Mouse (Mus musculus) left cerebral cortex, postnatal 4 days (tissue): ENCODE measurements around the gene Arhgap35. TPM values are rescaled to one million over a fixed set of nuclear protein-coding genes. Genes with fewer than 3 reads are reported as not detected.

Experiments used
- DNase-seq: peaks from one replicate; pipeline ENCODE4 v3.0.0-alpha.2; 2022
- intact Hi-C: fragments of 180-260 bp; cut with DNase I; formaldehyde crosslinking; loops from one replicate; pipeline ENCODE4 v1.15.1; 2025
- total RNA-seq, 2 experiments: library from RNA; stranded (reverse); gene quantifications; 2 replicates each; pipeline ENCODE4 v1.2.3; 2021

Arhgap35 gene
- total RNA-seq, 2 experiments from 2014 or later, result 173 to 176 TPM

GRCm38 (mm10) chr7:16537220-16537903 lies 77.4 kb downstream of the Arhgap35 start:
- intact Hi-C loops, result no loop called here
- DNase-seq, result no peak

- DNase-seq, result no peak
- intact Hi-C loops, result no loop called here
Measured at GRCm38 (mm10) chr7:16525995-16526394, 88.8 kb downstream of the Arhgap35 start.

- intact Hi-C loops, result no loop called here
- DNase-seq, result no peak
Measured at GRCm38 (mm10) chr7:16525448-16525847, 89.3 kb downstream of the Arhgap35 start.

- peak; percentile 78 for DNase-seq
- intact Hi-C loops, result no loop called here
Measured at GRCm38 (mm10) chr7:16524308-16524707, 90.5 kb downstream of the Arhgap35 start.

- intact Hi-C loops, result no loop called here
- DNase-seq, result no peak
Measured at GRCm38 (mm10) chr7:16519310-16519709, 95.5 kb downstream of the Arhgap35 start.

GRCm38 (mm10) chr7:16517198-16517597 lies 97.6 kb downstream of the Arhgap35 start:
- no peak for DNase-seq
- intact Hi-C loops, result no loop called here

GRCm38 (mm10) chr7:16507284-16507683 lies 107.5 kb downstream of the Arhgap35 start:
- DNase-seq, result peak; percentile 46
- intact Hi-C loops, result no loop called here

- intact Hi-C loops, result no loop called here
- DNase-seq, result no peak
Measured at GRCm38 (mm10) chr7:16505226-16505593, 109.6 kb downstream of the Arhgap35 start.

- intact Hi-C loops, result no loop called here
Measured at GRCm38 (mm10) chr7:16504573-16505225, 110.1 kb downstream of the Arhgap35 start.

GRCm38 (mm10) chr7:16501571-16501970 lies 113.2 kb downstream of the Arhgap35 start:
- DNase-seq, result no peak
- intact Hi-C loops, result no loop called here

More at GRCm38 (mm10) chr7:16504573-16505225, 110.1 kb downstream of the Arhgap35 start:
- peak; percentile 26 for DNase-seq

GRCm38 (mm10) chr7:16499671-16500104 lies 115.1 kb downstream of the Arhgap35 start:
- DNase-seq, result peak; percentile 19
- intact Hi-C loops, result no loop called here

GRCm38 (mm10) chr7:16496260-16496659 lies 118.5 kb downstream of the Arhgap35 start:
- DNase-seq, result no peak
- intact Hi-C loops, result no loop called here

- intact Hi-C loops, result loop anchor here (5.0 kb wide), 1 partner anchor 124 kb away; no protein-coding TSS in a partner anchor
Measured at GRCm38 (mm10) chr7:16493361-16493760, 121.4 kb downstream of the Arhgap35 start.

GRCm38 (mm10) chr7:16492211-16492610 lies 122.6 kb downstream of the Arhgap35 start:
- intact Hi-C loops, result loop anchor here (5.0 kb wide), 1 partner anchor 125 kb away; no protein-coding TSS in a partner anchor
- DNase-seq, result no peak

More at GRCm38 (mm10) chr7:16493361-16493760, 121.4 kb downstream of the Arhgap35 start:
- peak; percentile 37 for DNase-seq

GRCm38 (mm10) chr7:16491759-16492158 lies 123.0 kb downstream of the Arhgap35 start:
- intact Hi-C loops, result loop anchor here (5.0 kb wide), 1 partner anchor 126 kb away; no protein-coding TSS in a partner anchor
- peak; percentile 66 for DNase-seq

GRCm38 (mm10) chr7:16489948-16490347 lies 124.8 kb downstream of the Arhgap35 start:
- intact Hi-C loops, result loop anchor here (5.0 kb wide), 1 partner anchor 127 kb away; no protein-coding TSS in a partner anchor
- DNase-seq, result peak; percentile 33

- intact Hi-C loops, result no loop called here
- DNase-seq, result no peak
Measured at GRCm38 (mm10) chr7:16488816-16489215, 126.0 kb downstream of the Arhgap35 start.

- intact Hi-C loops, result no loop called here
- no peak for DNase-seq
Measured at GRCm38 (mm10) chr7:16477628-16478027, 137.2 kb downstream of the Arhgap35 start, which contains the start of gene Npas1. Gene Npas1, minus strand, starts transcription at chr7:16477728.

- no peak for DNase-seq
- intact Hi-C loops, result no loop called here
Measured at GRCm38 (mm10) chr7:16476600-16476989, 138.2 kb downstream of the Arhgap35 start.

- intact Hi-C loops, result no loop called here
- no peak for DNase-seq
Measured at GRCm38 (mm10) chr7:16475764-16476599, 138.8 kb downstream of the Arhgap35 start.

- no peak for DNase-seq
- intact Hi-C loops, result no loop called here
Measured at GRCm38 (mm10) chr7:16475321-16475720, 139.5 kb downstream of the Arhgap35 start.
